Mouse (Mus musculus) kidney, adult 2 months (tissue): ENCODE data around the gene H2-Oa. TPM values are rescaled to one million over a fixed set of nuclear protein-coding genes. Genes with fewer than 3 reads are reported as not detected.

Experiments
- DNase-seq: peaks from one replicate; pipeline ENCODE4 v3.0.0; 2021
- H3K27ac ChIP-seq: fragments of 200-500 bp; 2 replicates; pipeline ENCODE4 v1.5.1; 2012; ENCODE audit warnings: low read depth, low read length, control low read depth, inconsistent platforms; ENCODE audit not compliant: insufficient read depth
- H3K27me3 ChIP-seq: fragments of 200-500 bp; replicated peaks from 2 replicates; pipeline ENCODE4 v1.6.1; 2012; ENCODE audit warnings: mild to moderate bottlenecking, moderate library complexity, low read length, inconsistent platforms; ENCODE audit not compliant: control insufficient read depth, insufficient read depth
- H3K36me3 ChIP-seq: fragments of 200-500 bp; 2 replicates; pipeline ENCODE4 v1.6.1; 2012; ENCODE audit warnings: mild to moderate bottlenecking, moderate library complexity, low read length, inconsistent platforms; ENCODE audit not compliant: control insufficient read depth, insufficient read depth
- H3K4me1 ChIP-seq: fragments of 200-500 bp; 2 replicates; pipeline ENCODE4 v1.6.1; 2011; ENCODE audit warnings: low read length; ENCODE audit not compliant: control insufficient read depth, insufficient read depth
- H3K4me3 ChIP-seq: fragments of 200-500 bp; 2 replicates; pipeline ENCODE4 v1.5.1; 2011; ENCODE audit warnings: mild to moderate bottlenecking, low read depth, low read length, control low read depth; ENCODE audit not compliant: insufficient read depth
- CTCF ChIP-seq: fragments of 200-500 bp; conservative IDR thresholded peaks from 2 replicates; pipeline ENCODE4 v1.5.1; 2011; ENCODE audit warnings: low read depth, mild to moderate bottlenecking, control low read depth, low read length, moderate library complexity, mixed read lengths; ENCODE audit not compliant: insufficient read depth, insufficient read length
- POLR2A ChIP-seq: fragments of 200-500 bp; IDR thresholded peaks from one replicate; pipeline ENCODE4 v1.6.1; 2011; ENCODE audit warnings: low read depth, low read length, control low read depth
- WGBS: fragments of 180-500 bp; shearing (Covaris S2); methylation state at CpG from one replicate; pipeline ENCODE4 v1.1.7; 2018; 5-methylcytosine and 5-hydroxymethylcytosine counted together
- polyA plus RNA-seq: library from polyadenylated mRNA; depleted of rRNA; stranded (reverse); fragments of >200 nt; gene quantifications from 2 replicates; pipeline ENCODE4 v1.2.3, GENCODE M21; 2012

Gene H2-Oa
- polyA plus RNA-seq, 1 experiment, result 8.5 TPM

DNA sequence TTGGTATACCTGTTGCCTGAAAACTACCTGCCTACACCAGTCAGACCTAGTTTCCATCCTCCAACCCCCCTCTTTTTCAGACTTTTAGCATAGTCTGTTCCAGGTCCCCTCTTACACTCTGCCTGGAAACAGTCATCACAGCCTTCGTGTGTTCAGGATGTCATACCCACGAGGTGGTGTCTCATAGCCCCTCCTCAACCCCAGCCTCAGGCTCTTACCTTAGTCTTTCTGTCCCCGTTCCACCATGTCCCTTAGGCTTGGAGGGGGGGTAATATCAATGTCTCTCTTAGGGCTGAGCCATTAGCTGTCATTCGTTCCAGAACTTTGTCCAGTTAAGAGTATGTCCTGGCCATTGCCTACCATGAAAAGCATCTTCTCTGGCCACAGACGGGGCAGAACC lies 9.0 kb downstream of the H2-Oa start:
- Histone ChIP-seq H3K4me1 (peaks cover 8% of the 10 kb centered on the region; the same call in 1 of the 2 replicates), H3K27ac (no peak overlapping the region), H3K4me3 (no peak overlapping the region), H3K27me3 (no peaks in the 10 kb centered on the region), H3K36me3 (no peaks in the 10 kb centered on the region)
- WGBS, result 28% methylated on average over 5 of the region's 5 CpGs
- TF ChIP-seq POLR2A (no peak), CTCF (no peak)
- DNase-seq, result no peak

DNA sequence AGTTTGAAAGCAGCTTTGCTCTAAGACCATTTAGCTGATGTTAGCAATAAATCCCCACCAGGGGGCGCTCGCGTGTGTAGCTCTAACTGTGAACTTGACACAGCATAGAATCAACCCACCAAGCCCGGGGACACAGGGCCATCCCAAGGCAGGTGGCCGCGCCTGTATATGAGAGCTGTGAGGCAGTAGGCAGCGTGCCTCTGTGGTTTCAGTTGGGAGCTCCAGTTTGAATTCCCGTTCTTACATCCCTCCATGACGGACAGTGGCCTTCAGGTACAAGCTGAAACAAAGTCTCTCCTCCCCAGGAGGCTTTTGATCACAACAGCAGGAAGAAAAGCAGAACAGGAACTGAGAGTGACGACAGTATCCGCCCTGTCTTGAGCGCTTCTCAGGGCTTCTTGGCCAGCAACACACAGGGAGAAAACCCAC lies 9.5 kb downstream of the H2-Oa start:
- no peaks in the 10 kb centered on the region for H3K27me3 ChIP-seq
- DNase-seq, result peak; percentile 94
- 9% methylated on average over 12 of the region's 12 CpGs for WGBS
- no peaks in the 10 kb centered on the region for H3K36me3 ChIP-seq
- TF ChIP-seq POLR2A (no peak), CTCF (peak; percentile 73)
- peaks cover 8% of the 10 kb centered on the region; the same call in 1 of the 2 replicates for H3K4me1 ChIP-seq
- H3K4me3 ChIP-seq, result peak overlapping the region; percentile 4; the same call in 1 of the 2 replicates
- no peak overlapping the region for H3K27ac ChIP-seq

DNA sequence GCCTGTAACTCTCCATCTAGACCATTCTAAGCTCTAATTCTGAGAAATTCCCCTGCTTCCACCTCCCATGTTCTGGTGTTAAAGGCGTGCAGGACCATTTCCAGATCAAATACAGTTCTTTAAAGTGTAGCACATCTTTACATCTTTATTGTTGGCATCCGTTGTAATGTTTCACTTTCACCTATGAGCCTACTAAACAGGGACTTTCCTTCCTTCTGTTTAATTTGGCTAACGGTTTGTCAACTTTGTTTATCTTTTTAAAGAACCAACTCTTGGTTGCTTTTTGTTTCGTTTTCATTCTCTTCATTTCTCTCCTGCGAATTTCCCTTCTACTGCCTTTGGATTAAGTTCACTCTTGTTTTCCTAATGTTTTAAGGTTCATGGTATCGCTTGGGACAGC lies 10.7 kb downstream of the H2-Oa start:
- WGBS, result 60% methylated on average over 6 of the region's 6 CpGs
- Histone ChIP-seq H3K4me3 (no peak overlapping the region), H3K27me3 (no peaks in the 10 kb centered on the region), H3K36me3 (no peaks in the 10 kb centered on the region), H3K27ac (no peak overlapping the region), H3K4me1 (peaks cover 8% of the 10 kb centered on the region; the same call in 1 of the 2 replicates)
- DNase-seq, result no peak
- no peak for TF ChIP-seq CTCF
- no peak for TF ChIP-seq POLR2A

DNA sequence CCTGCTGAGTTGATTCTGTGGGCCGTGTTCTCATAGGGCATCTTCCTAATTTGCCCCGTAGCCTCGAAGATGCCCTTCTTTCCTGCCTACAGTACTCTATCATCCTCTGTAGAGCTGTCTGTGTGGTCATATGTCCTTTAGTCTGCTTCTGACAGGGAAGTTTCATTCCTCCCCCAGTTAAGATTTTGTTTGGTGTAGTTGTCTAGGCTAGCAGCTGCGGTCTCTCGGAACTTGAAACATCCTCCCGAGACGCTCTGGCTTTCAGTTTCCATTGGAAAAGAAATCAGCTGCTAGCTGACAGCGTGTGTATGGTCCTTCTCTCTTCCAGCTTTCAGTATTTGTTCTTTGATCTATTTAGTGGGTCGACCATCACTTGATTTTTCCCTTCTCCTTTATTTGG lies 12.7 kb downstream of the H2-Oa start:
- DNase-seq, result no peak
- no peak for TF ChIP-seq CTCF
- no peak for TF ChIP-seq POLR2A
- peaks cover 2% of the 10 kb centered on the region; the same call in 1 of the 2 replicates for H3K4me1 ChIP-seq
- no peaks in the 10 kb centered on the region for H3K27me3 ChIP-seq
- no peaks in the 10 kb centered on the region for H3K36me3 ChIP-seq
- 72% methylated on average over 9 of the region's 9 CpGs for WGBS
- H3K27ac ChIP-seq, result no peak overlapping the region
- no peak overlapping the region for H3K4me3 ChIP-seq

- H3K4me1 ChIP-seq, result no peaks in the 10 kb centered on the region
- no peak for DNase-seq
- H3K4me3 ChIP-seq, result no peak overlapping the region
- H3K27me3 ChIP-seq, result no peaks in the 10 kb centered on the region
- no peak overlapping the region for H3K27ac ChIP-seq
- H3K36me3 ChIP-seq, result peaks cover 2% of the 10 kb centered on the region
- TF ChIP-seq POLR2A (no peak), CTCF (no peak)
- WGBS, result 93% methylated on average over 7 of the region's 7 CpGs
These were observed 14.4 kb downstream of the H2-Oa start for GRCm38 (mm10) chr17:34106555-34106954.

DNA sequence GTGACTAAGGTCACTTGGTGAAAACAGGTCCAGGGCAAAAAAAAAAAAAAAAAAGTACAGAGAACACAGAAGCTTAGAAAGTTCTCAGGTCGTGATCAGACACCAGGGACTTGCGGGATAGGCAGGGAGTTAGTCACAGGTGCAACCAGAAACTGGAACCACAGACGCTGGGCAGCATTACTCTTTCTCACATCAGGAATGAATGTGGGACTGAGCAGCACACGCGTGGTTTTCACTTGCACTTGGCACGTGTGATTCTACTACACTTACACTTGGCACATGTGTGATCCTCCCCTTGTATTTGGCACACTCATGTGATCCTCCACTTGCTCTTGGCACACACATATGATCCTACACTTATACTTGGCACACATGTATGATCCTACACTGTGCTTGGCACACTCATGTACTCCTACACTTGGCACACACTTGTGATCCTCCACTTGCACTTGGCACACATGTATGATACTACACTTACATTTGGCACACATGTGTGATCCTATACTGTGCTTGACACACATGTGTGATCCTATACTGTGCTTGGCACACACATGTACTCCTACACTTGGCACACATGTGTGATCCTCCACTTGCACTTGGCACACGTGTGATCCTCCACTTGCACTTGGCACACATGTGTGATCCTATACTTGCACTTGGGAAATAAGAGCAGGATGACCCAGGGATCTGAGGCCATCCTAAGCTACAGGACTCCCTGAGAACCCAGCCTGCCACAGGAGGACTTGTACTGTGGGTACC lies 15.1 kb downstream of the H2-Oa start:
- no peak for DNase-seq
- no peak overlapping the region for H3K27ac ChIP-seq
- no peak for TF ChIP-seq POLR2A
- no peak for TF ChIP-seq CTCF
- H3K4me3 ChIP-seq, result no peak overlapping the region
- no peaks in the 10 kb centered on the region for H3K4me1 ChIP-seq
- no peaks in the 10 kb centered on the region for H3K27me3 ChIP-seq
- WGBS, result 81% methylated on average over 7 of the region's 7 CpGs
- H3K36me3 ChIP-seq, result peaks cover 8% of the 10 kb centered on the region

GRCm38 (mm10) chr17:34108460-34108859 lies 16.3 kb downstream of the H2-Oa start:
- 71% methylated on average over 6 of the region's 6 CpGs for WGBS
- Histone ChIP-seq H3K36me3 (peaks cover 19% of the 10 kb centered on the region), H3K4me3 (no peak overlapping the region), H3K27ac (no peak overlapping the region), H3K4me1 (no peaks in the 10 kb centered on the region), H3K27me3 (no peaks in the 10 kb centered on the region)
- no peak for TF ChIP-seq CTCF
- no peak for TF ChIP-seq POLR2A
- DNase-seq, result no peak
